Mouse (Mus musculus): ENCODE data around the gene B4galt5.

GRCm38 (mm10) chr2:167253476-167253875, 95.5 kb downstream of the B4galt5 start:
- no peak for TF ChIP-seq CTCF (IDR thresholded peaks at IDR 0.05; ENCODE audit: control insufficient read depth, insufficient read depth, insufficient replicate concordance, low read depth, low read length)
- TF ChIP-seq POLR2A (IDR thresholded peaks at IDR 0.05; ENCODE audit: control insufficient read depth, low read depth, low read length): no peak
